Mouse (Mus musculus) heart, postnatal 0 days (tissue): ENCODE results near the gene Tatdn3. TPM values are rescaled to one million over a fixed set of nuclear protein-coding genes. Genes with fewer than 3 reads are reported as not detected.
"Not testable (repeated sequence)": the region's sequence is repeated elsewhere in the genome, so short reads cannot be mapped to it uniquely, and the experiment has no call there.

Source experiments
- ATAC-seq: fragments of 200-750 bp; cut with Nextera tagmentation; 2 replicates; pipeline ENCODE4 v1.8.0; 2017; ENCODE audit warnings: low read depth, moderate number of reproducible peaks, moderate library complexity; ENCODE audit not compliant: insufficient read depth
- DNase-seq: peaks from one replicate; pipeline ENCODE4 v3.0.0-alpha.2; 2016; ENCODE audit warnings: low spot score
- H3K27ac ChIP-seq: fragments of 300-500 bp; sonication (generic); 2 replicates; pipeline ENCODE4 v1.5.1; 2014; ENCODE audit warnings: low read depth, mild to moderate bottlenecking
- H3K27me3 ChIP-seq: fragments of 300-500 bp; sonication (generic); 2 replicates; pipeline ENCODE4 v1.6.1; 2014; ENCODE audit warnings: low read length, mixed read lengths; ENCODE audit not compliant: control insufficient read depth, insufficient read depth
- H3K36me3 ChIP-seq: fragments of 300-500 bp; sonication (generic); replicated peaks from 2 replicates; pipeline ENCODE4 v1.6.1; 2014; ENCODE audit warnings: low read length, mixed read lengths; ENCODE audit not compliant: control insufficient read depth, insufficient read depth
- H3K4me1 ChIP-seq: fragments of 300-500 bp; sonication (generic); 2 replicates; pipeline ENCODE4 v1.6.1; 2014; ENCODE audit warnings: antibody characterized with exemption; ENCODE audit not compliant: control insufficient read depth, insufficient read depth
- H3K4me2 ChIP-seq: fragments of 300-500 bp; sonication (generic); 2 replicates; pipeline ENCODE4 v1.6.1; 2014; ENCODE audit warnings: low read depth, mild to moderate bottlenecking, low read length, moderate library complexity
- H3K4me3 ChIP-seq: fragments of 300-500 bp; sonication (generic); 2 replicates; pipeline ENCODE4 v1.5.1; 2014; ENCODE audit warnings: low read depth, low read length
- H3K9ac ChIP-seq: fragments of 300-500 bp; sonication (generic); replicated peaks from 2 replicates; pipeline ENCODE4 v1.6.1; 2014; ENCODE audit warnings: low read depth, low read length, mixed read lengths
- H3K9me3 ChIP-seq: fragments of 300-500 bp; sonication (generic); replicated peaks from 2 replicates; pipeline ENCODE4 v1.6.1; 2016; ENCODE audit warnings: low read length; ENCODE audit not compliant: control insufficient read depth
- CTCF ChIP-seq: IDR thresholded peaks from 2 replicates; pipeline ENCODE4 v1.5.1; 2016; ENCODE audit warnings: antibody characterized with exemption, control low read depth, low read depth
- EP300 ChIP-seq: IDR thresholded peaks from 2 replicates; pipeline ENCODE4 v1.6.1; 2016; ENCODE audit warnings: antibody characterized with exemption, low read depth
- WGBS: fragments of 180-500 bp; shearing (Covaris S2); extraction: QIAGEN DNeasy Blood & Tissue Kit; methylation state at CpG from one replicate; pipeline ENCODE4 v1.1.7; 2014; 5-methylcytosine and 5-hydroxymethylcytosine counted together
- polyA plus RNA-seq: library from polyadenylated mRNA; unstranded; fragments of >200 nt; fragmentation: Nextera tagmentation; extraction: Ambion mirVana; gene quantifications from 2 replicates; pipeline ENCODE4 v1.2.1, GENCODE M21; 2015
- total RNA-seq: library from RNA; depleted of rRNA; stranded (reverse); fragments of >200 nt; gene quantifications from 2 replicates; pipeline ENCODE4 v1.2.3, GENCODE M21; 2014; ENCODE audit warnings: low replicate concordance

Gene Tatdn3
- total and polyA plus RNA-seq, 2 experiments from 2014 or later = 8.3 to 21.2 TPM

GRCm38 (mm10) chr1:191026021-191026713 lies 36.6 kb downstream of the Tatdn3 start, which contains the start of gene Flvcr1:
Gene Flvcr1, minus strand, starts transcription at chr1:191026158.
- WGBS = under 1% methylated on average over 48 of the region's 50 CpGs
- H3K4me3 ChIP-seq = peak within 1 kb of the TSS; percentile 74
- peak; percentile 41 for TF ChIP-seq CTCF
- no peak for TF ChIP-seq EP300
- H3K9ac ChIP-seq = peak within 1 kb of the TSS; percentile 79
- peaks cover 18% of the 10 kb centered on the region; the same call in 1 of the 2 replicates for H3K4me1 ChIP-seq
- peak within 1 kb of the TSS; percentile 93 for H3K4me2 ChIP-seq
- peak; percentile 100 for ATAC-seq
- H3K9me3 ChIP-seq = no peaks in the 10 kb centered on the region
- H3K36me3 ChIP-seq = peaks cover 6% of the 10 kb centered on the region; the same call in 1 of the 2 replicates
- H3K27ac ChIP-seq = peak within 1 kb of the TSS; percentile 84
- DNase-seq = peak; percentile 99
- no peaks in the 10 kb centered on the region for H3K27me3 ChIP-seq

GRCm38 (mm10) chr1:191025016-191026012 lies 37.4 kb downstream of the Tatdn3 start:
- no peaks in the 10 kb centered on the region for H3K9me3 ChIP-seq
- DNase-seq = peak; percentile 24
- peak; percentile 13 for ATAC-seq
- TF ChIP-seq EP300 (no peak), CTCF (no peak)
- peak overlapping the region; percentile 84 for H3K27ac ChIP-seq
- peak overlapping the region; percentile 74 for H3K4me3 ChIP-seq
- peak overlapping the region; percentile 93 for H3K4me2 ChIP-seq
- peaks cover 18% of the 10 kb centered on the region; the same call in 1 of the 2 replicates for H3K4me1 ChIP-seq
- peaks cover 13% of the 10 kb centered on the region for H3K36me3 ChIP-seq
- 2% methylated on average over 68 of the region's 69 CpGs for WGBS
- H3K9ac ChIP-seq = peak overlapping the region; percentile 79
- no peaks in the 10 kb centered on the region for H3K27me3 ChIP-seq

- not testable (repeated sequence) for H3K9ac ChIP-seq, DNase-seq, ATAC-seq, H3K9me3 ChIP-seq, H3K4me2 ChIP-seq, H3K27me3 ChIP-seq, H3K4me3 ChIP-seq, H3K27ac ChIP-seq
- 91% methylated on average over 5 of the region's 6 CpGs for WGBS
- Histone ChIP-seq H3K36me3 (peaks cover 17% of the 10 kb centered on the region), H3K4me1 (peaks cover 18% of the 10 kb centered on the region; the same call in 1 of the 2 replicates)
Measured at GRCm38 (mm10) chr1:191023806-191024205, 38.9 kb downstream of the Tatdn3 start.

- Histone ChIP-seq H3K9me3 (no peaks in the 10 kb centered on the region), H3K4me3 (no peak overlapping the region), H3K4me2 (no peak overlapping the region), H3K36me3 (peaks cover 17% of the 10 kb centered on the region), H3K27ac (no peak overlapping the region), H3K4me1 (peaks cover 18% of the 10 kb centered on the region; the same call in 1 of the 2 replicates), H3K9ac (no peak overlapping the region), H3K27me3 (no peaks in the 10 kb centered on the region)
- TF ChIP-seq EP300 (no peak), CTCF (no peak)
- DNase-seq (no peak), ATAC-seq (no peak)
- 79% methylated on average over 2 of the region's 2 CpGs for whole genome bisulfite sequencing
Measured at GRCm38 (mm10) chr1:191023140-191023539, 39.6 kb downstream of the Tatdn3 start.

GRCm38 (mm10) chr1:191021016-191021415 lies 41.7 kb downstream of the Tatdn3 start:
- DNase-seq (no peak), ATAC-seq (no peak)
- H3K9ac ChIP-seq = no peak overlapping the region
- 93% methylated on average over 7 of the region's 7 CpGs for WGBS
- H3K4me1 ChIP-seq = 0 out of 2 replicates have a peak, but pooled peaks cover 13% of the 10 kb centered on the region
- H3K27me3 ChIP-seq = no peaks in the 10 kb centered on the region
- H3K4me2 ChIP-seq = no peak overlapping the region
- no peak overlapping the region for H3K27ac ChIP-seq
- H3K4me3 ChIP-seq = no peak overlapping the region
- TF ChIP-seq CTCF (no peak), EP300 (no peak)
- peaks cover 24% of the 10 kb centered on the region for H3K36me3 ChIP-seq
- H3K9me3 ChIP-seq = no peaks in the 10 kb centered on the region
